Mouse (Mus musculus) skeletal muscle tissue, adult 2 months (tissue): ENCODE measurements at regions not wholly inside any gene's neighbourhood (a gene's known extent, or its start where the extent isn't known, plus 50 kb on each side); places are given as distances from the start of the nearest gene placed in this dataset.

ENCODE experiments used
- DNase-seq: peaks from one replicate; pipeline ENCODE4 v3.0.0-alpha.2; 2012; ENCODE audit warnings: low read depth, low spot score

DNA sequence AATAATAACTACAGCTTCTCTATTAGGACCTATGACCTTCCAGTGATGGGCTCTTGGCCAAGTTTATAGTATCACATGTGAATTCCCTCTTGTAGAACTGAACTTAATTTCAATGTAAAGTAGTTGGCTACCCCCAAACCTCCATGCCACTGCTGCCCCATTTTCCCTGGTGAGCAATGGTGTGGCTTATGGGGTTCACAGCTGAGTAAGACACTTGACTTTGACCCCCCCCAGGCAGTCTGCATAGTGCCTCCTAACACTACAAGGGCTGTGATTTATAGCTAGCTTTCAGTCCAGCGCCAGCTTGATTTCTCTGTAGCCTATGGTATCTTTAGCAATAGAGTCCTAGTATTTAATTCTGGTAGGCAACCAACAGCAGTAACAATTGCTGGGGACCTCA is 113.1 kb downstream of the Mis18a start:
- no peak for DNase-seq

DNA sequence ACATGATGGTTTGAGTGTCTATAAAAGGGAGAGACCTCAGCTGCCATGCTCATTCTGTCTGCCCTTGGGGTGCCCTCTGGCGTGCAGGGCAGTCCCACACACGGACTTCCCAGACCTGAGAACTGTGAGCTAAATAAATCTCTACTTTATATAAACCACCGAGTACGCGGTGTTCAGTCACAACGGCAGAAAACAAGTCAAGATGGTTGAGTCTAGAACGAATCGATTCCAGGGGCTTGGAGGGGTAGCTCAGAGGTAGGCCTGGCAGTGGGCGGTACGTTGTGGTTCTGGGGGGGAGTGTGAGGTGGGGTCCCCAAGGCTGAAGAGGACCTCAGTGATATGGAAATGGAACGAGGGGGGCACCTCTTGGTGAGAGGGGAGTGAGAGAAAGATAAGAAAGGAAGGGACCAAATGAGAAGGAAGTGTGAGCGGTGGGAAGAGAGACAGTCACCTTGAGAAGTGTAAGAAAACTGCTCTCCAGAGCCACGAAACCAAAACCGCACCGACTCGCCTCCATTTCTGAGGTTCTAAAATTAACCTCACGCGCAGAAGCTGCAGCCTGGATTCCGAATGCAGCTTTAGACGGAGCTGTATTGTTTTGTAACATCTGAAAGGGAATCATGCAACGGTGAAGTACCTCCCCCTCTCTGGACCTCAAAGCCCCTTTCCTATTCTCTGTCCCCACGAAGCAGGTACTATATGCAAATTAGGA is 117.0 kb downstream of the Mis18a start:
- DNase-seq, result no peak

DNA sequence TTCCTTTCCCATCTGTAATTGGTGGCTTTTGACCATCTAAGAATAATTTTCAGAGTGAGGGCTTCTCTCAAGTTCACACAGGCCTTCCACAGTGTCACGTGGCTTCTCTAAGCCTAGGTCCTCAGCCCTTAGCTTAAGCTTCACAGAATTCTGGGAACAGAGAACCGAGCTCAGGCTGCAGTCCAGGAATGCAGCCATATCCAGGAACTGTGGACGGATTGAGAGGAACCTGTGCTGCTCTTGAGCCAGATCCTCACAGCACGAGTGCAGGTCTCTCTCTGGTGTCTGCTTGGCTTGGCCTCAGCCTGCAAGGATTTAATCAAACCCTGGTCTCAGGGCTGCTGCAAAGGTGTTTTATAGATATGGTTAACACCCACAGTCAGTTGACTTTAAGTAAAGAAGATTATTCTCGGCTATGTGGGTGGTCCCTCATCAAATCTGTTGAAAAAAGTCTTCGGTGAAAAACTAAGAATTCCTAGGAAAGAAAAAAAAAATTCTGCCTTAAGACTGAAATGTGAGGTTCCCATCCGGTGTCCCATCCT is 127.8 kb downstream of the Mis18a start:
- DNase-seq, result no peak

DNA sequence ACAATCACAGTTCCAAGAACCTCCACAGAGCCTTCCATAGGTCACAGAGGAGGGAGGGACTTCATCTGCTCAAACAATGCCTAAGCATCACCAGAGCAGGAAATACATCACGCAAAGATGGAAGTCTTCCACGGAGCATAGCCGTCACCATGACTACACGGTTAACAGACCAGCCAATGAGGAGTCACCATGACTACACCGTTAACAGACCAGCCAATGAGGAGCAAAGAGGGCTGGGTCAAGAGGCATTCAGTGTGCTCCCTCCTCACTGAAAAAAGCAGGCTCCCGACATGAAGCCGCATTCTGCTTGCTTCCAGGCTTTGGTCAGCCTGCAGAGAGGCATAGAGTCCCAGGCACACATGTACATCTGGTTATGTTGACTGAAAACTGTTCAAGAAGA is 128.5 kb downstream of the Mis18a start:
- no peak for DNase-seq

DNA sequence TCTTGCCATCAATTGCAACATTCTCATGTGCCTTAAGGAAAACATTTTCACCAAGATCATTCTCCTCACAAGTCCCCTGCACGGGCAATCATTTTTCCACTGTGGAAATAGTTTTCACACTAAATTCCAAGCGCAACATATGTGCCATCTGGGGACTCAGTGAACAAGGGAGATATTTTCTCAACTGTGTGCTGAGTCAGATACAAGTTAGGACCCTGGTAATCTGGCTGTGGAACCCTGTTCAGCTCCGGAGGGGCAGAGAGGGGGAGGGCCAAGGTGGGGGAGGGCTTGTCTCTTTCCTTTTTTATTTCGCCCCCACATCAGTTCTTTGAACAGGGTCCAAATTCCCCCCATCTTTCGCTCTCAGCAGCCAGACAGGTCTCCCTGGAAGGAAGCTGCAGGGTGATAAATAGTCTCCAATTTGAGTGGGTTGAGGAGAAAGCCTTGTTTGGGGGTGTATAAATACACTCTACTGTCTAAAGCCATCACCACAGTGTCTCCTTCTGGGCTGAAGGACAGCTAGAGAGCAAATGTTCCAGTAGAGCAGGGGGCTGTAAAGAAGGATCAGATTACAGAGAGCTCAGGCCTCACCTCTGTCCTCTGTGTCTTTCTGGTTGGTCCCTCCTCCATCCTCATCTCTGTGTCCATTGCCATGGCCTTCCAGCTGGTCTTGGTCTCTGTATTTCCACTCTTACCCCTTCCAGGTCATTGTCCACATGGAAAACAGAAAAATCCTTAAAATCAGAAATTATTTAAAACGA is 134.3 kb downstream of the Mis18a start:
- no peak for DNase-seq

DNA sequence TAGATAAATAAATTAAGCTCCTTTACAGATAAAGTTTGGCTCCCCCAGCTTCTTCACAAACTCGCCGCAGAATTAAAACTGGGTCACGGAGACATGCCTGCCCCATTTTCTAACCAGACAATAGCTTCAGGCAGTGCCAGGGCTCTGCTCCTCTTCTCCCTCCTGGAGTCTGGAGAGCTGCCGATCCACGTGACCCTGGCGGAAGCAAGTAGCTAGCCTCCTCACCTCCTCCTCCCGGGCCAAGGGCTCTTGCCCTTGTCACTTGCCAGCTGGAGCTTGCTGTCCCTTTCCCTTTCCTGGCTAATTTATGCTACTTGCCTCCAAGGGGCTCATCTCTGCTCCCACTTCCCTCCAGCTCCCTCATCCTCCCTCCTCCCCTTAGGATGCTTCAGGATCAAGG is 142.0 kb downstream of the Mis18a start:
- DNase-seq, result no peak

DNA sequence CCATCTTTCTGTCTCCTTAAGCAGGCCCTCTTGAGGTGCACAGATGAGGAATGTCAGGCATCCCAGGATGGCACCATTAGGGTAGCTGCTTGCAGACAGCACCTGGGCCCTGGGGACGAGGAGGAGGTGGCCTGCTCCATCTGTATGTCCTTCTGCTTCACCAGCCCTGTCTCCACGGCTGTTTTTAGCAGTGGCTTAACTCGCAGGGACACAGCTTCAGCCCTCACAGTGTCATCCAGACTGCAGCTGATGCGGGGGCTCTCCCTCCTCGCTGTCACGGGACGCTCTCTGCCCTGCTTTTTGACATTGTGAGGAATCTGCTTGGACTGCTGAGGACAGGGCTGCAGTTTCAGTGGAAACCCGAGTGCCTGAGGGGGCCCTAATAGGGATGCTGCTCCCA is 146.8 kb downstream of the Mis18a start:
- DNase-seq, result no peak

DNA sequence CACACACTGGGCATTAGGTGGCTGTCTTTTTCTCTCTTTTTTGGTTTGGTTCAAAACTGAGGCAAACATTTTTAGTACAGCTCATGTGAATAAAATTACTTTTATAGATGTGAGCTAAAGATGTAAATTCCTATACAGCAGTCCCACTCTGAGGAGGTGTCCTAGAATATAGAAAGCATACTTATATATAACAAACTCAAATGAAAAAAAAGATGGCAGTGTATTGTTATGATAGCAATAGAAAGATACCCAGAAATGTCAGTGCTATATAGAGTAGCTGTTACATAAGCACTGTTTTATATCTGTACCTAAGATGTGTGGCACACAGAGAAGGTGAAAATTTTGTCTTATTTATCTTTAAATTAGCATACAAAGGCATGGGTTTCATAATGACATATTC is 156.1 kb downstream of the Mis18a start:
- DNase-seq, result no peak

DNA sequence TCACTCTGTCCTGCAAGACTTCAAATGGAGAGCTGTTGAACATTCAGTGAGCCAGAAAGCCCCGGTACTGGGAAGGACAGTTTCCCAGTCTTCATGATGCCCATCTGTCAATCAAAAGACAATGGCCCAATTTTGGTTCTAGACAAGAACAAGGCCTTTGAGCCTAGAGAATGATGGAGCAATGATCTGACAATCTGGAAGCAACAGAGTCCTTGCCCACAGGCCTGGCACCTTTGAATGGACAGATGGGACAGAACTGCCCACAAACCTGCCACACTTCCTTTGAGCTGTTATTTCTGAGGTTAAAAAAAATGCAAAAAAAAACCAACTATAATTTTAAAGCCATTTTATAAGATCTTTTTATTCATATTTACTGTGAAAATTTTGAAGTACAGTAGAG is 157.4 kb downstream of the Mis18a start:
- no peak for DNase-seq

DNA sequence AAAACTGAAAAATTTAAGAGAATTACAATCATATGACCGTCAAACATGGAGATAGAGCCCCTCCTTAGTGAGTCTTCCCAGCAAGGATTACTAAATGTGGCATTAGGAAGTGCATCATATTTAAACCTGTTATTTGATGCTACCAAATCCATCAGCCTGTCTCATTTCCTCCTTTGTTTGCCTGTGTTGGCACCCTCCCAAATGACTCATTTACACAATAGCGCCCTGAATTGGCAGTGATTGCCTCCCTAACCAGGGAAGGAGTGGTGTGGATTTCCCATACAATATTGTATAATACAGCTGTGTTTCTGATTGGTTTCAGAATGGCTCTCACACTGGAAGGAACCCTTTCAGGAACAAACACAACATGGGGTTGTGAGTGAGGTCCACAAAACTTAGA is 162.0 kb downstream of the Mis18a start:
- no peak for DNase-seq

DNA sequence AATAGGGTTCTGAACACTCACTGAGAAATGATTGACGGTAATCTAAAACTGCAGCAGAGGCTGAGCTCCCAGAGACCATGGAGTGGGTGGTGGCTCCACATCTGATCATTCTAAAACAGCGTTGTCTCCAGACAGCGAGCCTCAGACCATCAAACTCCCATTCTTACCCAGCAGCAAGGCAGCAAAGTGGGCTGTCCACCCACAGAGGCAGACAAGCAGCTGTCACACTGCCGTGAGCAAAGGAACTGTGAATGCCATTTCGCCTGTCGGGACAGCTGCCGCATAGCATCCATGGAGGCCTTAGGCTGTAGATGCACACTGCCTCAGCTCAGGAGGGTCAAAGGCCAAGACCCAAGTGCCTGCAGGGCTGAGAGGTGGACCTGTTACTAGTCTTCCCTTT is 167.3 kb downstream of the Hunk start:
- no peak for DNase-seq

DNA sequence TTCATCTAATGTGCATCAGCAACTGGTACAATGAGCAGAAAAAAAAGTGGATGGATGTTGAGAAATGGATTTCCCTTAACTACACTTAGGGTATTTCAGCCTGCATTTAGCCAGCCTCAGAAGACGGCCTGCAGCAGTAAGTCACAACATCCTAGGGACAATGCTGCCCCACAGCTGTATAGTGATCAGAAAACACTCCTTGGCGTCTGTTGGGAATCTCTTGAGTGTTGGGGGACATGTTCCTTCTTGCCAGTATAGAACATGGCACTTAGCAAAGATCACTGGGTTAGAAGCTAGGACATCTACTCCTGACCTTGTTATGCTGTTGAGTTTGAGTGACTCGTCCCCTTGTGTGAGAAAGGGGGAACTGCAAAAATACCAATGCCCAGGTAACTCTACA is 165.2 kb downstream of the Hunk start:
- DNase-seq, result no peak

DNA sequence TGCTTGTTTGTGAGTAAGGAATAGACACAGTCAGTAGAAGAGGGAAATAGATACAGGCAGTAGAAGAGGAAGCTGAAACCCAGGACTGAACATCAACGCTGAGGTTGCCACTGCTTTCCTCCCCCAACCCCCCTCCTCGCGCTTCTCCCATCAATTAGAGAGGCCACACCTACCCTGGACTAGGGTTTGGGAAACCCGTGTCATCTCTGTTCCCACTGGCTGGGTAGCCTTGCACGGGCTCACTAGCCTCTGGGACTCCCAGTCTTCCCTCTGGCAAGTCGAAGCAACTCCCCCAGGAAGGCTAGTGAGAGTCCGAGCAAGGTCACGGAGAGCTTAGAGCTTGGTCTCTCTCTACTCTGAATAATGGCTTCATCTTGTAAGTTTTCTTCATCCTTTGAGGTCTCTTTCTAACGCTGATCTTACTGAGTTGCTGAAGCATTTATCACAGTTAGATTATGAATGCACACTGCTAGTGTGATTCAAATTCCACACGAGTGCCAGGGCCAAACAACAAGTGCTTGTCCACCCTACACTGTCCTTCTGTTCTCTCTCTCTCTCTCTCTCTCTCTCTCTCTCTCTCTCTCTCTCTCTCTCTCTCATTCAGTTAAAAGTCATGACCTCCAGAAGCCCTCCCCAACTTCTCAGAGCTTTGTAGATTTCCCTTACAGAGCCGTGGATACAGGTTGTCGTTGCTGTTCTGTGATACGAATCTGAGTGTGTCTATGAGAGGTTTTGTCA is 164.4 kb downstream of the Hunk start:
- DNase-seq, result no peak
